Mouse (Mus musculus) liver, adult (tissue): Measurements from ENCODE around the gene 1600015I10Rik.

Source experiments
- GATA4 ChIP-seq: IDR thresholded peaks from 2 replicates; pipeline ENCODE4 v1.6.1; 2014; ENCODE audit warnings: mild to moderate bottlenecking, low read length; ENCODE audit not compliant: insufficient replicate concordance

1600015I10Rik gene

DNA sequence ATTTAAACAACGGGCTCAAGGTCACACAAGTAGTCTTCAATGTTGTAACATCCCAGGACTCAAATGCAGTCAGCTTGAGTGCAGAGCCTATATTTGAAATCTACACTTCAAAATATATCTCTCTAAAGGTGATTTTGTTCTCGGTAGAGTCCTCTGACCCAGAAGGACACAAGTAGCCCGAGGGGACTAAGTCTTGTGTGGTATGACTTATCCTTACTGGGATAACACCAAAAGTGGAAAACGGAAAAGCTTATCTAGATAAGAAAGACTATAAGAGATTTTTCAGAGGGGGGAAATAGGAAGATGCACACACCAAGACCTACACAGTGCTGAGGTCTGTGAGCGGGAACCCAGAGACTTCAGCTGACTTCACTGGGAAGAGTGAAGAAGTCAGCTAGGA lies at the start of gene 1600015I10Rik:
Gene 1600015I10Rik, plus strand, starts transcription at position 301 of the 400 bp plus-strand sequence.
- TF ChIP-seq GATA4 = no peak

DNA sequence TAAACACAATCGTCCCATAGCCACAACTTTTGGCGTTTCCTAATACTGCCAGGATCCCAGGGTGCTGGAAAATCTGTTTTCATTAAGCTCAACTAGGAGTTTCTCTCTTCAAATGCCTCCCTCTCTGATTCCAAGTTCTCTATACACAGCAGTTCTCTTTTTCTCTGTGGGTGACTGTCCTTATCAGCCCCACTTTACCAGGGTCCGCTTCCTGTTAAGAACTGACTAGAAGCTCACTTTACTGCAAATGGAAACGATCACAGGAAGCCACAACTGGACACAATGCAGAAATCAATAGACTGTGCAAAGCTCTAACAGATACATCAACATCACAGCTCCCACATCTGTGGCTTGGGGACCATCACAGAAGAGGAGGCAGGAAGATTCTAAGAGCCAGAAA lies 35.5 kb upstream of the 1600015I10Rik start:
- no peak for TF ChIP-seq GATA4

- TF ChIP-seq GATA4 = no peak
These were observed 34.5 kb upstream of the 1600015I10Rik start for GRCm38 (mm10) chr6:48894938-48895818.

GRCm38 (mm10) chr6:48895941-48896340 lies 33.8 kb upstream of the 1600015I10Rik start:
- no peak for TF ChIP-seq GATA4

GRCm38 (mm10) chr6:48896956-48897355 lies 32.7 kb upstream of the 1600015I10Rik start:
- TF ChIP-seq GATA4 = no peak

DNA sequence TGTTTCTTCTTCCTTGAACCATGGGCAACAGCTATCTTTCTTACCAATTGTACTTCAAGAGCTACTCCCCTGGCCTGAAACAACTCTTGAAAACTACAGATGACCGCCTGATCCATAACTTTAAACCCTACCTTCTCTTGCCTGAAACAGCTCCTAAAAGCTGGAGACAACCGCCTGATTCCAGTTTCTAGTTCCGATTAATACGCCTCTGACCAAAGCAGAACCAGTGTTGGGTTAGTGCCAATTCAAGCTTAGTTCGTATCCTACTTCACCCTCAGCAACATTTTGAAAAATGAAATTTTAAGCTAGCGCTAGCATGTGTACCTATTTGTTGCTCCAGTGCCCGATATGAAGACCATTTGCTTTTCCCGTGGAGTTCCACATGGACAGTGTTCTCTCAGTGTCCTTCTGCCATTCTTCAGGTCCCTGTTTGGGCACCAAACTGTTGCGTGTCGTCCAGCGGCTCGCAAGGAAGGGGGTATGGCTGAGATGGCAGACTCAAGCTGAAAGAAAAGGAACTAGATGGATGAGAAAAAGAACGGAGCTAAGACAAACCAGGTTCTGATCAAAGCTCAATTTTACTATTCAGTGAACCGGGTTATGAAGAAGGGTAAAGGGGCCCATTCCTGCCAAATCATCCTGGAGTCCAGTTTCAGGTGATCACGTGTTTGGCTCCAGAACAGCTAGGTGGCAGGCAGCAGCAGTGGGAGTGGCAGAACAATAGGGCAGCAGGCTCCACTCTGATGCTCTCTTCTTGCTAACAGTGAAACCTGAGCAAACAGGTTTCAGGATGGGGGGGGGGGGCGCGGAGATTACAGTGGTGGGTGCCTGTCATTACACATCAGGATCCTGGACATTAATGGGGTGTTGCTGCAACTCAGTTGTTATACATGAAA lies 26.9 kb upstream of the 1600015I10Rik start:
- no peak for TF ChIP-seq GATA4

DNA sequence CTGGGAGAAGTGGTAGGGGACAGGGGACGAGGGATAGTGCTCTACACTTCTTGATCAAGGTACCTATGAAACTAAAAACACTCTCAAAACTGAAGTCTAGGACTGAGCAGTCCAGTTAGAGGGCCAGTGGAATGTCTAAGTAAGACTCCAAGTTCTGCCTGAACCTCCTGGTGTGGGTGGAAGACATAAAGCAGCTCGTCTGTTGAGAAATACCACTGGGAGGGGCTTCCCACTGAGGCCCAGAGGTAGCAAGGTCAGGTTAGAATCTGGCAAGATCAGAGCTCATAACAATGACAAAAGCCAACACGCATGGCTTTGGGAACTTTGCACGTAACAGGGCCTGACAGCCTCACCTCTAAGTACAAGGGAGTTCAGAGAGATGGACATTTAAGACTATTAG lies 26.3 kb upstream of the 1600015I10Rik start:
- no peak for TF ChIP-seq GATA4

DNA sequence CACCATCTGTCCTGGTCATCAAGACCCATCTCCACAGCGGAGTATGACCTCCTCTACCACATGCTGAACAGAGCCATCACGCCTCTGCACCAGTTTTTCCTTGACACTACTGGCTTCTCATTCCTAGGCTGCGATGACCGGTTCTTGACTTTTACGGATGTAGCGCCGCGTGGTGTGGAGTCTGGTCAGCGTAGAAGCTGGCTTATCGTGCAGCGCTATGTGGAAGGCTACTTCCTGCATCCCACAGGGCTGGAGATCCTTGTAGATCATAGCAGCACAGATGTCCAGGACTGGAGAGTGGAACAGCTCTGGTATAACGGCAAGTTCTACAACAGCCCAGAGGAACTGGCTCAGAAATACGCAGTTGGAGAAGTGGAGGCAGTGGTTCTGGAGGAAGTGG lies 24.1 kb upstream of the 1600015I10Rik start:
- no peak for TF ChIP-seq GATA4

GRCm38 (mm10) chr6:48906371-48906770 lies 23.3 kb upstream of the 1600015I10Rik start:
- no peak for TF ChIP-seq GATA4

DNA sequence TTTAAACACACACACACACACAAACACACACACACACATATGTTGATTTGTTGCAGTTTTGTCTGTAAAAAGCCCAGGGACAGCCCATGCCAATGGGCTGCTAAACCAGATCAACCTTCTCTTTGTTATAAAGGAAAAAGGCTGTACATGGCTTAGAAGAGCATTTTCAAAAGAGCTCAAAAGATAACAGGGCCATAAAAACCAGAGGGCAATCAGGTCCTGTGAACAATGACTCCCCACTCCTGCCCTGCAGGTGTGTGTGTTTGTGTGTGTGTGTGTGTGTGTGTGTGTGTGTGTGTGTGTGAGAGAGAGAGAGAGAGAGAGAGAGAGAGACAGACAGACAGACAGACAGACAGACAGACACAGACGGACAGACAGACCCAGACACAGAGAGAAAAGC lies 20.5 kb upstream of the 1600015I10Rik start:
- no peak for TF ChIP-seq GATA4

GRCm38 (mm10) chr6:48912033-48912432 lies 17.7 kb upstream of the 1600015I10Rik start:
- no peak for TF ChIP-seq GATA4

DNA sequence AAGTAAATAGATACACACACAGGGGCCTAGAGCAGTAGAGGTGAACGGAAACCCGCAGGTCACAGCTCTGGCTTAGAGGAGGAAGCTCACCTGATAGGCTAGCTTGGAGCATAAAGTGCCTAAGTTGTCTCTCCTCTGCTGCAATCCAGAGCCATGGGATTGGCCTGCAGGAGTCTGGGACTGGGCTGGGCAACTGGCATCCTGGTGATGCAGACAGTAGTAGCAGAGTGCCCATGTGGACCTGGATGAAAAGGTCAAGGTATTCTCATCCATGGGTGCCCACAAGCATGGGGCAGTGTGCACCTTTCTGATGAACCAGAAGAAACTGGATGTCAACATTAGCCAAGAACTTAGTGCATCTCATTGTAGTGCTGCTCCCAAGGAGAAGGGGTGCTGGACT lies 16.1 kb upstream of the 1600015I10Rik start:
- no peak for TF ChIP-seq GATA4

DNA sequence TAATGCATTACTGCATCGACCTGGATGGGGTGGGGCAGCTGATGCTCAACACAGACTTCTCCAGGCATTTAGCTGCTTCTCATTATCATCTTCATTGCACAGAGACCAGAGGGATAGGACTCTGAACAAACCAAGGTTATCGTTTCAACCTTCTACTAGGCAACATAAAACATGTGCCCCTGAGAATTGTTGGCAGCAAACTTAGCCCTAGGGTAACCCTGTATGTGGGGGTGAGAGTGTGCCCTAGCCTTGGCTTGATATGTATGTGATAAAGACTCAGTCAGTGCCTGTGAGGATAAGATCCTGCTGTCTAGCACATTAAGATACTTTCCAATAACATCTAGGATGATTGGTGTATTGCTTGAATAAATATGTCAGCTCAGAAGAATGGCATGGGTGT lies 19.9 kb downstream of the 1600015I10Rik start:
- no peak for TF ChIP-seq GATA4

- TF ChIP-seq GATA4 = no peak
These were observed 21.0 kb downstream of the 1600015I10Rik start for GRCm38 (mm10) chr6:48950676-48951075.

GRCm38 (mm10) chr6:48951630-48952029 lies 21.9 kb downstream of the 1600015I10Rik start:
- TF ChIP-seq GATA4 = no peak

DNA sequence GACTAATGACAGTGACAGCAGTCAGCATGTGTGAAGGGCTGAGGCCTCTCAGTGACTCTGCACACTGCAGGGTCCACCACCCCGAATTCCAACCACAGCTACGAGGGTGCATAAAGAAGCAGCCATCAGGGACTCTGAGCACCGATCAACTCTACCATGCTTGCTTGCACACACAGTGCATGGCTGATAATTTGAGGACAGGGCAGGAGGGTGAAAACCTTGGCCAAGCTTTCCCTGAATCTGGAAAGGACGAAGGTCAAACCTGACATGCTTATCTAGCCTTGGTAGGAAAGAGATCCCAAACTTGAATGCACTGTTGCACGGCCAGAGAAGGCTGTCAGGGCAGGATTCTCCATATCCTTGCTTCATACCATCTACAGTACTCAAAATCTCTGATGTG lies 23.5 kb downstream of the 1600015I10Rik start:
- no peak for TF ChIP-seq GATA4
